Mouse (Mus musculus): Measurements from ENCODE around the gene E2f6.

The E2f6 gene

GRCm38 (mm10) chr12:16848501-16848900, 37.7 kb downstream of the E2f6 start:
- DNase-seq (ENCODE audit: low spot score): no peak

DNA sequence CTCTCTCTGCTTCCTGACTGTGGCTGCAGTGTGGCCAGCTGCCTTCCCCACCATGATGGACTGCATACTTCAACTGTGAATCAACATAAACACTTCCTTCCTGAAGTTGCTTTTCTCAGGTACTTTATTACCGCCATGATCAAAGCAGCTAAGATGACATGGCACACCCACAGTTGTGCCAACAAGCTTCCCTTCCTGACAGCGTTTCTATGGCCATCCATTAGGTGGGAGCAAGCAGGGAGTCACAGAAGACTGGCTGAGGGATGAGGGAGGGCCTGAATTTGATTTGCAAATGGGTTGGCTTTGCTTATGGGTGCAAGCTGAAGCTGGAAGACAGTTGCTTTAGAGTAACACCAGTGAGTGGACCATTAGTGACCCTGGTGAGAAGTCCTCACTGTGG, 39.1 kb downstream of the E2f6 start:
- no peak for DNase-seq (ENCODE audit: low spot score)

GRCm38 (mm10) chr12:16850431-16851375, 39.9 kb downstream of the E2f6 start:
- peak; percentile 43 for DNase-seq (ENCODE audit: low spot score)

DNA sequence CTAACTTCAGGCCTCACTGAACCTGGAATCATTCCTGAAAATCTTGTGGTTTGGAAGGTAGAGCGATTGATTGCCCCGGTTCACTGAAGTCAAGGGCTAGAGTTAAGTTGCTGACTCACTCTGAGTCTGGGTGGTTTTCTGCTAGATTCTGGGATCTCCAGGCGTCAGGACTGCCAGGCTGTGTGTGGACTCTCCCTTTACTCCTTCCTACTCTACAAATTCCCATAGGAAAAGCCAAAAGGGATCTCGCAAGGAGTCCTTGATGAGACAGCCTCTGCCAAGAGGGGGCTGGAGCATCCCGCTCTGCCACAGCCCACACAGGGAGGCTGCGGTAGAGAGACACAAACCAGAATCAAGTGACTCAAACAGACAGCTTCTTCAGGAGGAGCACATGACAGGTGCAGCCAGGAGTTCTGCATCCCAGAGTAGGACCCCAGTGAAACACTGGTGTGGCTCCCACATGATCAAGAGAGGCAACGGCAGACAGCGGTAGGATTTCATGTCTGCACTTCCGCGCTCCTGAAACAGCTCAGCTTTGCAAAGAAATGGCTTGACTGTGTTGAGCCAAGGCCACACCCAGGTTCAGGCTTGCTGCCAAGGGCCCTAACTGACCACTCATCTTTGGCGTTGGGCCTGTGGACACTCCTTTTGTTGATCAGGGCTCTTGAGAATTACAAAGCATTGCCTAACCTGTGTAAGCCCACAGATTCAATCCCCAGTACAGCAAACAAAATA, 42.8 kb downstream of the E2f6 start:
- DNase-seq (ENCODE audit: low spot score): peak; percentile 73

DNA sequence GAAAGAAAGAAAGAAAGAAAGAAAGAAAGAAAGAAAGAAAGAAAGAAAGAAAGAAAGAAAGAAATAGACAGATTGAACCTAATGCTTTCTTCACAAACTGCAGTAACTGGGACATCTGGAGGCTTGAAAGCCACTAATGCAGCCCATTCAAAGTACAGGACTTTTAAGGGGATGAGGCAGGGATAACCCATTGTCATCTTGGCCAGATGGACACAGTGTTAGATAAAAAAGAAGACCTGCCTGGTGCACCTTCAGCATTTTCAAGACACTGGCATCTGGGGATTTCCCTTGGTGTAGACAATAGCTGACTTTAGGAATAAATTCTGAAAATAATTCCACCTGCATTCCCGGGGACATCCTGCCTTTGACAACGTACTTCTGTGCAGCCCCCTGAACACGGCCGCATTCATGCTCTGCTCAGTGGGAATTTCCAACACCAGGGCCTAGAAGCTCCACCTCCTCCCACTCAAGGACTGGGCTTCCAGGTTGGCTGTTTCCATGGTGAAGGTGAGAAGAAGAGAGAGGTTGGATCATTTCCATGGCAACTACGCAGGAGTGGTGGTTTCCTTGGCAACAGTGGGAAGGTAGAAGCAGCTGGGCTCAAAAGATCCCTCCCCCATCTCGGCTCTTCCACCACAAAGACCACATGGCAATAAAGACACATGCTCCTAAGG, 45.0 kb downstream of the E2f6 start:
- no peak for DNase-seq (ENCODE audit: low spot score)

DNA sequence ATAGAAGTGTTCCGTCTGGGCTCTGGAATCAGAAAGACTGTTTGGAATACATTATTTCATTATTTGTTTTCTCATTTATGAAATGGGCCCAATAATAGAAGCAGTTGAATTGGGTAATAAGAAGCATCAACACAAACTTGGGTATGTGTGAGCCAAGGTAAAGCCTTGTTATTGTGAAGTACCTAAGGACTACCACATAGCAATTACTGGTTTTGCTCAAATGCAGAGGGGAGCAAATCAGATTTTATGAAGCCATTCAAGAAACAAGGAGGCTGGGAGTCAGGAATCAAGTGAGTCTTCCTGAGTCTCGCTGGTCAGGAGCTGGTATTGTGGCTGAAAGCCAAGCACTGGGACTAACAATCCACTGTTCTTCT, 45.5 kb downstream of the E2f6 start:
- DNase-seq (ENCODE audit: low spot score): no peak

DNA sequence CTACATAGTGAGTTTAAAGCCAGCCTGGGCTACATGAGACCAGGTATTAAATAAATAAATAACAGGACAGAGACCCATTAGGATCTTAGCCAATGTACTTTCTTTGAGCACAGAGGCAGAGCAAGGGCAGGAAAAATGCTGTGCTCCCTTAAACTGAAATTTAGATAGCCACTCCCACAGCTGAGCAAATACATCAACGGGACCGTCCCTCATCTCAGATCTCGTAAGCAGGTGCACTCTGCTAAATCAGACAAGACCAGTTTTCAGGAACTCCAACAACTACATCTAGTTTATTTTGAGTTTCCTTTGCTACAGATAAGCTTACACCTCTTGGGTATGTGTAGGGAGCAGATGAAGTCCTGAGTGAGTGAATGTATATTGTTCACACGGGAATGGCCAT, 47.3 kb downstream of the E2f6 start:
- DNase-seq (ENCODE audit: low spot score): no peak

GRCm38 (mm10) chr12:16859781-16860180, 49.0 kb downstream of the E2f6 start:
- no peak for DNase-seq (ENCODE audit: low spot score)

DNA sequence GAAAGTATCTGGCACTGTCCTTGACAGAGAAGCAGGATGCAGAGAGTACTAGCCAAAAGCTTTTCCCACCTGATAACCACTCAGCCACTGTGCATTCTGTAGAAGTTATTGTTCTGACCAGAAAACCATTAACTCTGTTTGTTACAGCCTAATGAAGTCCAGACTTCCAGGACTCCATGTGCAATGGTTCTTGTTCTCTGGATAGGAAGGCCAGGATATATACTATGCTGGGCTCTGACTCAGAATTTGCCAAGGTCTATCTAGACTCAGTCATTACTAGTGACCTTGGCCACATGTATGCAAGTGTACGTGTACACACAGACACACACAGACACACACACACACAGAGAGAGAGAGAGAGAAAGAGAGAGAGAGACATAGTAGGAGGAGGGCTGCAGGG, 49.8 kb downstream of the E2f6 start:
- DNase-seq (ENCODE audit: low spot score): no peak

DNA sequence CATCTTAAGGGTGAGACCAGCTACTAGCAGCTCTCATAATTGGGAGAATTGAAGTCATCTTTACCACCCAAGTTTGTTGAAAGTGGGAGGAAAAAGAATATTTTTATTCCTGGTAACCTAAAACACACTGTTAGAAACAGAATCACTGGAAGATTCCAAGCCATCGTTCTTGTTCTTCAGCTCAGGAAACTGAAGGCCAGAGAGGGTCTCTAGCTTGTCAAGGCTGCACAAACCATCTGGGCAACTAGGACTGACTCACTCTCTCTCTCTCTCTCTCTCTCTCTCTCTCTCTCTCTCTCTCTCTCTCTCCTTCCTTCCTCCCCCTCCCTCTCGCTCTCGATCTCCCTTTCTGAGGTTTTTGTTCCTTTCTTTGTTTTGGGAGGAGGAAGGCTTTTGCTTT, 50.2 kb downstream of the E2f6 start:
- no peak for DNase-seq (ENCODE audit: low spot score)

- peak; percentile 33 for DNase-seq (ENCODE audit: low spot score)
These were observed 53.7 kb downstream of the E2f6 start for GRCm38 (mm10) chr12:16864477-16864876.

- DNase-seq (ENCODE audit: low spot score): no peak
These were observed 55.1 kb downstream of the E2f6 start for GRCm38 (mm10) chr12:16865871-16866270.

- DNase-seq (ENCODE audit: low spot score): no peak
These were observed 55.7 kb downstream of the E2f6 start for GRCm38 (mm10) chr12:16866460-16866859.

- DNase-seq (ENCODE audit: low spot score): no peak
These were observed 56.5 kb downstream of the E2f6 start for GRCm38 (mm10) chr12:16867306-16867705.

GRCm38 (mm10) chr12:16868618-16869017, 57.9 kb downstream of the E2f6 start:
- DNase-seq (ENCODE audit: low spot score): no peak

GRCm38 (mm10) chr12:16869091-16869778, 58.5 kb downstream of the E2f6 start:
- no peak for DNase-seq (ENCODE audit: low spot score)

- no peak for DNase-seq (ENCODE audit: low spot score)
These were observed 59.2 kb downstream of the E2f6 start for GRCm38 (mm10) chr12:16869870-16870404.

DNA sequence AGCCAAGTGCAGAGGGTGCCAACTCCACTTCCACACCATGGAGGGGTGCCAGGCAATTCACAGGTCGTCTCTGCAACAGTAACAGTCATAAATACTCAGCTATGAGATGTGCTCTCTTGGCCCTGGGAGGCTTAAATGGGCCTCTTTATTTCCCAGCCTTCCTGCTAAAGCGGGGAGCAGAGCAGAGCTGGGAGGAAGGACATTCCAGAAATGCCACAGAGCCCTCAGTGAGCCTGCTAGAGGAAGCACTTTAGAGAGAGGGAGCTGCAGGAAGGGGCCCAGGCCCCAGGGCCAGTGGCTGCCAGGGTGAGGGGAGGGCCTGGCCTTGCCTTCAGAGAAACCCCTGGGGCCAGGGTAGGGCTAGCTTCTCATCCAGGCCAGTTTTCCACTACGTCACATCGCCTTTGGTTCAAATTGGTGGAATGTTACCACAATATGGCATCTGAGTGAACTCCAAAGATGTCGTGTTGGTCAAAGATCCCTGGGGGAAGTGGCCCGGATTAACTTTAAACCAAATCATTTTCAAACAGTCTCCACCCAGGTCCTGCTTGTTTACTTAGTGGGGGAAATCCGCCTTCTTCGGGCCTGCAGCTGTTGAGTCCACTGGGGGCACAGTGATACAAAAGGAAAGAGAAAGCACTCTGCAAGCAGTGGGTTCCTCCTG, 59.8 kb downstream of the E2f6 start:
- DNase-seq (ENCODE audit: low spot score): no peak

GRCm38 (mm10) chr12:16872006-16872405, 61.2 kb downstream of the E2f6 start:
- DNase-seq (ENCODE audit: low spot score): no peak

GRCm38 (mm10) chr12:16872926-16873464, 62.2 kb downstream of the E2f6 start:
- DNase-seq (ENCODE audit: low spot score): no peak

- no peak for DNase-seq (ENCODE audit: low spot score)
These were observed 62.8 kb downstream of the E2f6 start for GRCm38 (mm10) chr12:16873549-16873948.

Measured in ovary, adult 18-20 months (tissue).